Mouse (Mus musculus) layer of hippocampus, adult 9-11 months (tissue): ENCODE measurements around the gene Lkaaear1.

Experiments
- DNase-seq: peaks from one replicate; pipeline ENCODE4 v3.0.0; 2022

Lkaaear1 gene

GRCm38 (mm10) chr2:181698241-181698640 lies at the start of gene Lkaaear1:
TSS of gene Lkaaear1 (minus strand) at chr2:181698442.
- no peak for DNase-seq

GRCm38 (mm10) chr2:181730051-181730450 lies 31.8 kb upstream of the Lkaaear1 start:
- no peak for DNase-seq

GRCm38 (mm10) chr2:181727659-181728262 lies 29.5 kb upstream of the Lkaaear1 start:
- no peak for DNase-seq

GRCm38 (mm10) chr2:181722213-181722612 lies 24.0 kb upstream of the Lkaaear1 start:
- no peak for DNase-seq

GRCm38 (mm10) chr2:181721200-181721599 lies 23.0 kb upstream of the Lkaaear1 start:
- no peak for DNase-seq

GRCm38 (mm10) chr2:181720061-181720460 lies 21.8 kb upstream of the Lkaaear1 start:
- no peak for DNase-seq

GRCm38 (mm10) chr2:181716991-181717390 lies 18.7 kb upstream of the Lkaaear1 start:
- no peak for DNase-seq

- no peak for DNase-seq
These were observed 17.1 kb upstream of the Lkaaear1 start for GRCm38 (mm10) chr2:181715382-181715781.

GRCm38 (mm10) chr2:181714903-181715326 lies 16.7 kb upstream of the Lkaaear1 start, which contains the start of gene Oprl1:
TSS of gene Oprl1 (plus strand) at chr2:181715016.
- peak; percentile 59 for DNase-seq

- DNase-seq: peak; percentile 82
These were observed 15.5 kb upstream of the Lkaaear1 start for GRCm38 (mm10) chr2:181713749-181714148.

- no peak for DNase-seq
These were observed 8.4 kb upstream of the Lkaaear1 start for GRCm38 (mm10) chr2:181706668-181707067.

- DNase-seq: no peak
These were observed 1.3 kb downstream of the Lkaaear1 start for GRCm38 (mm10) chr2:181696801-181697420.

GRCm38 (mm10) chr2:181695776-181696175 lies 2.5 kb downstream of the Lkaaear1 start:
- no peak for DNase-seq

GRCm38 (mm10) chr2:181694581-181694980 lies 3.7 kb downstream of the Lkaaear1 start:
- DNase-seq: no peak

- peak; percentile 79 for DNase-seq
These were observed 4.6 kb downstream of the Lkaaear1 start, which contains the start of gene Rgs19 for GRCm38 (mm10) chr2:181693339-181694280. TSS of gene Rgs19 (minus strand) at chr2:181693977.

- no peak for DNase-seq
These were observed 5.9 kb downstream of the Lkaaear1 start for GRCm38 (mm10) chr2:181692304-181692703.

- DNase-seq: no peak
These were observed 6.7 kb downstream of the Lkaaear1 start for GRCm38 (mm10) chr2:181691571-181691970.

- DNase-seq: no peak
These were observed 7.2 kb downstream of the Lkaaear1 start for GRCm38 (mm10) chr2:181691083-181691482.

- no peak for DNase-seq
These were observed 8.6 kb downstream of the Lkaaear1 start for GRCm38 (mm10) chr2:181689466-181690160.

- DNase-seq: no peak
These were observed 10.7 kb downstream of the Lkaaear1 start for GRCm38 (mm10) chr2:181687586-181687985.

- no peak for DNase-seq
These were observed 12.6 kb downstream of the Lkaaear1 start for GRCm38 (mm10) chr2:181685686-181686085.

- DNase-seq: no peak
These were observed 13.5 kb downstream of the Lkaaear1 start for GRCm38 (mm10) chr2:181684713-181685112.

GRCm38 (mm10) chr2:181683381-181683780 lies 14.9 kb downstream of the Lkaaear1 start:
- no peak for DNase-seq
